ENCODE assay signal across 13 mouse cellular contexts in the genomic region with DNA sequence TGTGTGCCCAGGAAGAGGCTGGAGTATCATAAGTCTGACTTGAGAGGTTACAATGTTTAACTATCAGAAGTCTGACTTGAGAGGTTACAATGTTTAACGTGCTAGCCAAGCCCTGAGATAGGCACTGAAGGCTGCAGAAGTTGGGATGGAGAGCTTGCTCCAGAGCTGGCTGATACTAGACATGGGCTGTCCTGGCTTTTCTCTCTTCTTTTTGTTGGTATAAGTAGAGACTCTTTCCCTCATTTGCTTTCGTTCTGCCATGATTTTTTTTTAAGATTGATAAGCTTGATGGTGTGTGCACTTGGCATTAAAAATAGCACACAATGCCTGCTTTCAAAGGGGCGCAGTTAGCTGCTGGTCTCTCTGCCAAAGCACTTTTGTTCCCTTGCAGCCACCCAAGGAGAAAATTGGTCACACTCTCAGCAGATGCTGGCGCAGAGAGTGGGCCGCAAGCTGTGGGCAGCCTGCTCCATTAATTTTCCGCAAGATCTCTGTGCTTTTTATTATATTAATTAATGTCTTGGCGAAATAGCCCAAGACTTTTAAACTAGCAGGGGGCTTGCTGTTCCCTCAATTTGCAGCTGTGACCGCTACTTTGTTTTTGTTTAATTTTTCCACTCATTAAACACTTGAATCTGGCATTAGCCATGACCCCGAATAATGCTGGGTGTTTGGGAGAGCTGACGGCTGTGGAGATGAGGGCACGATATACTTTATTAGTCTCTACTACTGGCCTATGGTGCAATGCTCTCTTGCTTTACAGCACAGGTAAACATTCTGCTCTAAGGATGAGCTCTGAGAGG. TPM values are rescaled to one million over a fixed set of nuclear protein-coding genes. Genes with fewer than 3 reads are reported as not detected.
DNase-seq lines count a peak whose midpoint lies in the region; ATAC-seq and TF ChIP-seq lines count a peak whose summit lies in the region.
"Had no signal": no experiment of that assay in that cellular context is flagged by ENCODE, and none has a peak within 500 bp of the region (broad histone marks: within the 10 kb centered on the region; RNA-seq: fewer than 3 reads in every experiment).

No protein-coding gene starts in this region.

- peak; percentile 42 to 43 for DNase-seq in cerebellum, adult 18-20 months
- DNase-seq in stomach, postnatal 0 days (ENCODE audit: low spot score): no peak
- DNase-seq in urinary bladder, postnatal 25 days (ENCODE audit: low spot score): no peak
- DNase-seq in c-Kit-positive CD71-positive TER-119-positive erythroid progenitor cells, embryonic 14.5 days (ENCODE audit: low spot score): no peak
- no peak for DNase-seq in adrenal gland, adult 8-10 months
- DNase-seq: thymus, adult 18-20 months had no signal

- no peak overlapping the region for H3K27ac ChIP-seq in stomach, embryonic 14.5 days (ENCODE audit: low read length)
- no peak overlapping the region for H3K27ac ChIP-seq in stomach, postnatal 0 days (replicated peaks)
- peak overlapping the region; percentile 57; the same call in 1 of the 2 replicates for H3K27ac ChIP-seq in limb, embryonic 12.5 days

- ATAC-seq in cerebellum, adult (ENCODE audit: insufficient number of reproducible peaks, low FRiP score, low TSS enrichment): no peak
- 0 out of 2 replicates have a peak, but pooled peaks have one; percentile 2 for ATAC-seq in stomach, embryonic 14.5 days (ENCODE audit: insufficient number of reproducible peaks, insufficient read depth, low FRiP score, low read depth)
- no peak for ATAC-seq in stomach, postnatal 0 days (ENCODE audit: low FRiP score, low TSS enrichment)
- no peak for ATAC-seq in limb, embryonic 12.5 days (ENCODE audit: insufficient number of reproducible peaks, insufficient read depth, low FRiP score, low TSS enrichment, low read depth)
- ATAC-seq: Patski had no signal

- no peak for TF ChIP-seq CTCF in stomach, postnatal 0 days (IDR thresholded peaks at IDR 0.05; ENCODE audit: low read depth)

- peaks cover 7% of the 10 kb centered on the region; the same call in 1 of the 2 replicates for H3K4me1 ChIP-seq in stomach, embryonic 14.5 days (ENCODE audit: control insufficient read depth, insufficient read depth, low read length)
- 0 out of 2 replicates have a peak, but pooled peaks cover 2% of the 10 kb centered on the region for H3K4me1 ChIP-seq in stomach, postnatal 0 days (replicated peaks; ENCODE audit: control insufficient read depth, insufficient read depth)
- H3K4me1 ChIP-seq in limb, embryonic 12.5 days (replicated peaks): peaks cover 26% of the 10 kb centered on the region

- TF ChIP-seq EP300 in stomach, postnatal 0 days (optimal IDR thresholded peaks at IDR 0.05): no peak

- H3K4me3 ChIP-seq in stomach, embryonic 14.5 days (ENCODE audit: low read depth, low read length): no peak overlapping the region
- H3K4me3 ChIP-seq in stomach, postnatal 0 days (ENCODE audit: low read depth, low read length): no peak overlapping the region
- no peak overlapping the region for H3K4me3 ChIP-seq in limb, embryonic 12.5 days (replicated peaks)
- H3K4me3 ChIP-seq: myocyte had no signal

- H3K36me3 ChIP-seq in stomach, embryonic 14.5 days (ENCODE audit: control insufficient read depth, insufficient read depth, low read length): no peaks in the 10 kb centered on the region
- H3K36me3 ChIP-seq in stomach, postnatal 0 days (ENCODE audit: control insufficient read depth, insufficient read depth, low read length): no peaks in the 10 kb centered on the region
- H3K36me3 ChIP-seq in limb, embryonic 12.5 days: no peaks in the 10 kb centered on the region

- 48% methylated on average over 11 of the region's 11 CpGs for WGBS in stomach, embryonic 14.5 days
- WGBS in stomach, postnatal 0 days: 55% methylated on average over 11 of the region's 11 CpGs
- WGBS in limb, embryonic 12.5 days: 35% methylated on average over 11 of the region's 11 CpGs

- H3K27me3 ChIP-seq in stomach, embryonic 14.5 days (ENCODE audit: control insufficient read depth, insufficient read depth, low read length): no peaks in the 10 kb centered on the region
- no peaks in the 10 kb centered on the region for H3K27me3 ChIP-seq in stomach, postnatal 0 days (ENCODE audit: control insufficient read depth, insufficient read depth, low read length)
- H3K27me3 ChIP-seq in limb, embryonic 12.5 days: no peaks in the 10 kb centered on the region; the same call in 1 of the 2 replicates

- no peak overlapping the region for H3K9ac ChIP-seq in stomach, embryonic 14.5 days (replicated peaks; ENCODE audit: low read depth, low read length)
- no peak overlapping the region for H3K9ac ChIP-seq in stomach, postnatal 0 days (ENCODE audit: low read length)
- no peak overlapping the region for H3K9ac ChIP-seq in limb, embryonic 12.5 days (replicated peaks)

- H3K4me2 ChIP-seq in stomach, embryonic 14.5 days (replicated peaks; ENCODE audit: low read depth, low read length): no peak overlapping the region
- H3K4me2 ChIP-seq in stomach, postnatal 0 days (replicated peaks; ENCODE audit: low read depth): no peak overlapping the region
- no peak overlapping the region for H3K4me2 ChIP-seq in limb, embryonic 12.5 days

- no peaks in the 10 kb centered on the region for H3K9me3 ChIP-seq in stomach, embryonic 14.5 days (ENCODE audit: control insufficient read depth, low read depth, low read length)
- no peaks in the 10 kb centered on the region for H3K9me3 ChIP-seq in stomach, postnatal 0 days (ENCODE audit: control insufficient read depth, low read length)
- no peaks in the 10 kb centered on the region for H3K9me3 ChIP-seq in limb, embryonic 12.5 days

RNA-seq across cellular contexts. Expression of gene Klhl8, which starts 27.7 kb away (rescaled TPM):
- polyA plus RNA-seq in stomach, embryonic 14.5 days (2014; fragmentation: Nextera tagmentation; extraction: Ambion mirVana): 15.0 and 15.8 TPM in 2 replicates
- polyA plus RNA-seq in stomach, postnatal 0 days (2015; fragmentation: Nextera tagmentation; extraction: Ambion mirVana): 7.7 and 8.4 TPM in 2 replicates
- polyA plus RNA-seq in limb, embryonic 12.5 days (2016; fragmentation: Nextera tagmentation; extraction: Ambion mirVana): 13.2 and 13.8 TPM in 2 replicates
- 10 to 100 TPM; 17.8 to 22.4 (median 20.5) TPM for total RNA-seq in adrenal gland, adult 8-10 months (2022)

RNA-seq across cellular contexts. Expression of gene Hsd17b13, which starts 38.5 kb away (rescaled TPM):
- polyA plus RNA-seq in stomach, embryonic 14.5 days (2014; fragmentation: Nextera tagmentation; extraction: Ambion mirVana): 0.38 and 0.39 TPM in 2 replicates
- polyA plus RNA-seq in stomach, postnatal 0 days (2015; fragmentation: Nextera tagmentation; extraction: Ambion mirVana): 3.2 and 3.4 TPM in 2 replicates
- polyA plus RNA-seq in limb, embryonic 12.5 days (2016; fragmentation: Nextera tagmentation; extraction: Ambion mirVana): not detected in 2 replicates
- not detected for total RNA-seq in adrenal gland, adult 8-10 months (2022)
- total RNA-seq: common myeloid progenitor, adult 5-6 weeks; hematopoietic stem cell, adult 5-6 weeks had no signal
- polyA plus RNA-seq: Patski had no signal

Comparison
In these comparisons a context has a peak if more than half of its experiments do, and no peak if none do; other contexts are left out.
1. DNase-seq: peak in cerebellum, adult 18-20 months (2 of 2); none in stomach, postnatal 0 days (single experiment), urinary bladder, postnatal 25 days (single experiment), c-Kit-positive CD71-positive TER-119-positive erythroid progenitor cells, embryonic 14.5 days (single experiment) and adrenal gland, adult 8-10 months (single experiment).